Mouse (Mus musculus): ENCODE results near the gene Pnrc2.

DNA sequence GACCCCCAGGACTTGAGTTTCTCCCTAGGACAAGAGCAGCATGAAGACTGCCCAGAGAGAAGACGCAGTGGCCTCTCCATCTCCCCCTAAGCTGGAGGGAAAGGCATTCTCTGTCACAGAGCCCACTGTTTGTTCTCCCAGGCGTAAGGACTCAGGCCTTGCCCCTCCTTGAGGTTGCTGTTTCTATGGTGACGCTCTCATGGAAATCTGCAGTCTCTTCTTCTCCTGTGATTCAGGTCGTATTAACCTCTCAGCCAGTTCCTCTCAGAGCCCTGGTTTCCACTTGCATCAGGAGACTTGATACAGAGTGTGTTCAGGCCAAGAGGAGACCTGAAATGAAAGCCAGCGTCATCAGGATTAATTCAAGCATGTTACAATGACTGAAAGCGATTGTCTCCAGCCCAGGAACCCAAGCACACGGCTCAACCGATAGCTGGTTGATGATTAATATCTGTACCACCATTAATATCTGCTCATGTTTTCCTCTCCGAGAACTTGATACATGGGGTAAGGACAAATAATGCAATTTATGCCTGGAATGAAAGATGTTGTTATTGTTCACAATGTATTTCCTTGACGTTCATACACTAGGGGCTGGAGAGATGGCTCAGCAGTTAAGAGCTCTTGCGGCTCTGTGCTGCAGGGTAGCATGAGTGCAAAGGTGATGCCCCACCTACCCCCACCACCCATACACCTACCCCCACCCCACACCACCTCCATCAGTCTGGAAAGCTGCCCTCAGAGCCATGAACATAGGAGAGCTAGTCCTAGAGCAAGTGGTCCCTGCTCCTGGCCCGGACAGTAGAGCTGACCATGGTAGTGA is 40.1 kb downstream of the Pnrc2 start:
- TF ChIP-seq CTCF (IDR thresholded peaks at IDR 0.05; ENCODE audit: low read depth, low read length) (no peak), GATA1 (IDR thresholded peaks at IDR 0.05; ENCODE audit: borderline replicate concordance, low read length) (no peak), TAL1 (conservative IDR thresholded peaks at IDR 0.05; ENCODE audit: low read depth, low read length) (no peak), GATA2 (IDR thresholded peaks at IDR 0.05; ENCODE audit: borderline replicate concordance, low read depth, low read length) (no peak), POLR2AphosphoS5 (IDR thresholded peaks at IDR 0.05; ENCODE audit: insufficient replicate concordance, low read depth, low read length) (no peak)
